Mouse (Mus musculus) small intestine, adult 2 months (tissue): ENCODE measurements around the gene Pgf. TPM values are rescaled to one million over a fixed set of nuclear protein-coding genes. Genes with fewer than 3 reads are reported as not detected.
"Not testable (repeated sequence)": the region's sequence is repeated elsewhere in the genome, so short reads cannot be mapped to it uniquely, and the experiment has no call there.

ENCODE experiments used
- H3K27ac ChIP-seq: fragments of 200-500 bp; 2 replicates; pipeline ENCODE4 v1.5.1; 2012; ENCODE audit warnings: low read depth, low read length, control low read depth, inconsistent platforms; ENCODE audit not compliant: insufficient read depth
- H3K27me3 ChIP-seq: fragments of 200-500 bp; 2 replicates; pipeline ENCODE4 v1.6.1; 2012; ENCODE audit warnings: mild to moderate bottlenecking, moderate library complexity, low read length, inconsistent platforms; ENCODE audit not compliant: control insufficient read depth, insufficient read depth
- H3K36me3 ChIP-seq: fragments of 200-500 bp; 2 replicates; pipeline ENCODE4 v1.6.1; 2012; ENCODE audit warnings: mild to moderate bottlenecking, low read length, control low read depth, inconsistent platforms; ENCODE audit not compliant: control insufficient read depth, insufficient read depth
- H3K4me1 ChIP-seq: fragments of 200-500 bp; 2 replicates; pipeline ENCODE4 v1.6.1; 2012; ENCODE audit warnings: low read length, inconsistent platforms, mixed read lengths; ENCODE audit not compliant: control insufficient read depth, insufficient read depth, insufficient read length
- H3K4me3 ChIP-seq: fragments of 200-500 bp; 2 replicates; pipeline ENCODE4 v1.5.1; 2012; ENCODE audit warnings: low read depth, mild to moderate bottlenecking, control low read depth, inconsistent platforms, low read length, moderate library complexity
- CTCF ChIP-seq: fragments of 200-500 bp; IDR thresholded peaks from 2 replicates; pipeline ENCODE4 v1.5.1; 2012; ENCODE audit warnings: low read depth, mild to moderate bottlenecking, control low read depth, inconsistent platforms, low read length, moderate library complexity, mixed read lengths; ENCODE audit not compliant: insufficient replicate concordance, insufficient read length; ENCODE audit errors: extremely low read depth
- POLR2A ChIP-seq: fragments of 200-500 bp; IDR thresholded peaks from 2 replicates; pipeline ENCODE4 v1.6.1; 2012; ENCODE audit warnings: low read depth, mild to moderate bottlenecking, control low read depth, inconsistent platforms, low read length, moderate library complexity
- WGBS: fragments of 180-500 bp; shearing (Covaris S2); methylation state at CpG from one replicate; pipeline ENCODE4 v1.1.7; 2018; 5-methylcytosine and 5-hydroxymethylcytosine counted together
- polyA plus RNA-seq: library from polyadenylated mRNA; depleted of rRNA; stranded (reverse); fragments of >200 nt; gene quantifications from 2 replicates; pipeline ENCODE4 v1.2.3, GENCODE M21; 2012

Pgf gene
- polyA plus RNA-seq, 1 experiment = 0.48 TPM

- no peak overlapping the region for H3K4me3 ChIP-seq
- H3K27ac ChIP-seq = no peak overlapping the region
- no peaks in the 10 kb centered on the region for H3K27me3 ChIP-seq
- 96% methylated on average over 4 of the region's 4 CpGs for WGBS
- no peaks in the 10 kb centered on the region for H3K36me3 ChIP-seq
- peaks cover 2% of the 10 kb centered on the region; the same call in 1 of the 2 replicates for H3K4me1 ChIP-seq
- no peak for TF ChIP-seq CTCF
- no peak for TF ChIP-seq POLR2A
These were observed 32.8 kb downstream of the Pgf start for GRCm38 (mm10) chr12:85144821-85145220.

- not testable (repeated sequence) for H3K36me3 ChIP-seq, H3K4me3 ChIP-seq, H3K27me3 ChIP-seq, H3K4me1 ChIP-seq, H3K27ac ChIP-seq
- WGBS = 46% methylated on average over 2 of the region's 2 CpGs
These were observed 33.3 kb downstream of the Pgf start for GRCm38 (mm10) chr12:85144276-85144675.

GRCm38 (mm10) chr12:85142803-85143202, 34.8 kb downstream of the Pgf start:
- 23% methylated on average over 4 of the region's 4 CpGs for WGBS
- Histone ChIP-seq H3K27me3 (no peaks in the 10 kb centered on the region), H3K4me1 (peaks cover 7% of the 10 kb centered on the region; the same call in 1 of the 2 replicates), H3K27ac (no peak overlapping the region), H3K4me3 (no peak overlapping the region), H3K36me3 (no peaks in the 10 kb centered on the region)
- TF ChIP-seq CTCF (peak; percentile 93; the same call in 1 of the 2 replicates), POLR2A (no peak)

GRCm38 (mm10) chr12:85141096-85141495, 36.5 kb downstream of the Pgf start:
- Histone ChIP-seq H3K27me3 (no peaks in the 10 kb centered on the region), H3K36me3 (no peaks in the 10 kb centered on the region), H3K4me1 (peaks cover 5% of the 10 kb centered on the region; the same call in 1 of the 2 replicates), H3K4me3 (no peak overlapping the region), H3K27ac (no peak overlapping the region)
- TF ChIP-seq POLR2A (no peak), CTCF (no peak)
- WGBS = 85% methylated on average over 6 of the region's 6 CpGs

GRCm38 (mm10) chr12:85140036-85140701, 37.4 kb downstream of the Pgf start:
- no peaks in the 10 kb centered on the region for H3K27me3 ChIP-seq
- 0 out of 2 replicates have a peak, but pooled peaks cover 2% of the 10 kb centered on the region for H3K36me3 ChIP-seq
- no peak overlapping the region for H3K27ac ChIP-seq
- TF ChIP-seq CTCF = no peak
- TF ChIP-seq POLR2A = no peak
- H3K4me1 ChIP-seq = peaks cover 5% of the 10 kb centered on the region; the same call in 1 of the 2 replicates
- 35% methylated on average over 18 of the region's 18 CpGs for WGBS
- H3K4me3 ChIP-seq = no peak overlapping the region

- no peaks in the 10 kb centered on the region for H3K27me3 ChIP-seq
- TF ChIP-seq CTCF (no peak), POLR2A (no peak)
- H3K4me1 ChIP-seq = peaks cover 5% of the 10 kb centered on the region; the same call in 1 of the 2 replicates
- H3K27ac ChIP-seq = no peak overlapping the region
- peaks cover 31% of the 10 kb centered on the region for H3K36me3 ChIP-seq
- no peak overlapping the region for H3K4me3 ChIP-seq
- 66% methylated on average over 4 of the region's 4 CpGs for WGBS
These were observed 41.0 kb downstream of the Pgf start for GRCm38 (mm10) chr12:85136627-85137026.

GRCm38 (mm10) chr12:85135513-85136470, 41.8 kb downstream of the Pgf start:
- peaks cover 5% of the 10 kb centered on the region; the same call in 1 of the 2 replicates for H3K4me1 ChIP-seq
- H3K4me3 ChIP-seq = no peak overlapping the region
- 75% methylated on average over 19 of the region's 19 CpGs for WGBS
- peaks cover 38% of the 10 kb centered on the region for H3K36me3 ChIP-seq
- no peaks in the 10 kb centered on the region for H3K27me3 ChIP-seq
- H3K27ac ChIP-seq = no peak overlapping the region
- TF ChIP-seq CTCF (no peak), POLR2A (no peak)
